Mouse (Mus musculus): ENCODE measurements around the gene Lsmem1.

- TF ChIP-seq POLR2A (IDR thresholded peaks at IDR 0.05; ENCODE audit: low read depth, low read length) (no peak), CTCF (IDR thresholded peaks at IDR 0.05; ENCODE audit: extremely low read depth, insufficient read length, insufficient replicate concordance, low read depth, low read length) (no peak)
Observed at GRCm38 (mm10) chr12:40133194-40133572, 66.1 kb downstream of the Lsmem1 start.
